In genomic region chr11:26962928-26963667, GRCm38 (mm10) we compare ENCODE assay signal across 8 mouse cellular contexts.
A peak's percentile ranks its signal among the peaks of the same experiment; 100 is the strongest.
DNase-seq lines count a peak whose midpoint lies in the region; ATAC-seq and TF ChIP-seq lines count a peak whose summit lies in the region.

No protein-coding gene starts in this region.

- H3K4me1 ChIP-seq in cortical plate, adult 2 months (ENCODE audit: control insufficient read depth, insufficient read depth, low read length), result peaks cover 5% of the 10 kb centered on the region; the same call in 1 of the 2 replicates
- peaks cover 2% of the 10 kb centered on the region; the same call in 1 of the 2 replicates for H3K4me1 ChIP-seq in hindbrain, embryonic 11.5 days (replicated peaks; ENCODE audit: control insufficient read depth, insufficient read depth, low read length)
- H3K4me1 ChIP-seq in kidney, embryonic 14.5 days (ENCODE audit: control insufficient read depth, insufficient read depth, low read length), result no peaks in the 10 kb centered on the region

- TF ChIP-seq CTCF in cortical plate, adult 2 months (IDR thresholded peaks at IDR 0.05; ENCODE audit: extremely low read depth, insufficient read depth, low read length), result no peak

- WGBS in hindbrain, embryonic 11.5 days, result 55% methylated on average over 8 of the region's 8 CpGs
- WGBS in kidney, embryonic 14.5 days, result 52% methylated on average over 8 of the region's 8 CpGs

- no peak overlapping the region for H3K9ac ChIP-seq in hindbrain, embryonic 11.5 days (ENCODE audit: low read depth, low read length)
- H3K9ac ChIP-seq in kidney, embryonic 14.5 days (ENCODE audit: low read depth, low read length), result no peak overlapping the region

- no peak overlapping the region for H3K4me3 ChIP-seq in cortical plate, adult 2 months (ENCODE audit: insufficient read depth, low read length)
- no peak overlapping the region for H3K4me3 ChIP-seq in hindbrain, embryonic 11.5 days (ENCODE audit: low read depth, low read length)
- no peak overlapping the region for H3K4me3 ChIP-seq in kidney, embryonic 14.5 days (ENCODE audit: low read length)

- DNase-seq in left cerebral cortex, postnatal 10 days (ENCODE audit: extremely low spot score in 1 of 2, low spot score in 2 of 2), result peak; percentile 19 to 21
- no peak for DNase-seq in left cerebral cortex, postnatal 25 days (ENCODE audit: low spot score in 2 of 2)
- DNase-seq in ES-CJ7 (ENCODE audit: low read depth, low spot score), result peak; percentile 28
- DNase-seq in hindbrain, embryonic 11.5 days (ENCODE audit: low spot score), result peak; percentile 22
- no peak for DNase-seq in cerebellum, adult 11 months
- DNase-seq in frontal cortex, adult 2 months (ENCODE audit: extremely low spot score in 1 of 2, low spot score in 1 of 2), result no peak

- no peaks in the 10 kb centered on the region for H3K9me3 ChIP-seq in hindbrain, embryonic 11.5 days (ENCODE audit: control insufficient read depth, low read length)
- H3K9me3 ChIP-seq in kidney, embryonic 14.5 days (ENCODE audit: control insufficient read depth, low read length), result no peaks in the 10 kb centered on the region

- 0 out of 2 replicates have a peak overlapping the region, but pooled peaks have one; percentile 45 for H3K27ac ChIP-seq in cortical plate, adult 2 months (ENCODE audit: insufficient read depth, low read length)
- H3K27ac ChIP-seq in hindbrain, embryonic 11.5 days (ENCODE audit: low read depth, low read length), result no peak overlapping the region
- H3K27ac ChIP-seq in kidney, embryonic 14.5 days (ENCODE audit: low read depth, low read length), result no peak overlapping the region

- H3K27me3 ChIP-seq in hindbrain, embryonic 11.5 days (ENCODE audit: control insufficient read depth, insufficient read depth, low read length), result no peaks in the 10 kb centered on the region
- no peaks in the 10 kb centered on the region for H3K27me3 ChIP-seq in kidney, embryonic 14.5 days (ENCODE audit: control insufficient read depth, insufficient read depth, low read length)

- no peak overlapping the region for H3K4me2 ChIP-seq in hindbrain, embryonic 11.5 days (replicated peaks; ENCODE audit: low read depth, low read length)
- H3K4me2 ChIP-seq in kidney, embryonic 14.5 days (replicated peaks; ENCODE audit: low read depth, low read length), result no peak overlapping the region

- H3K36me3 ChIP-seq in hindbrain, embryonic 11.5 days (ENCODE audit: control insufficient read depth, insufficient read depth, low read length), result no peaks in the 10 kb centered on the region
- H3K36me3 ChIP-seq in kidney, embryonic 14.5 days (ENCODE audit: control insufficient read depth, insufficient read depth, low read length), result no peaks in the 10 kb centered on the region

- no peak for ATAC-seq in hindbrain, embryonic 11.5 days (ENCODE audit: low FRiP score)
- ATAC-seq in kidney, embryonic 14.5 days (ENCODE audit: low FRiP score, low TSS enrichment), result no peak

- intact Hi-C loops in left cerebral cortex, postnatal 10 days (cut with DNase I), result loop anchor here (10.0 kb wide), 1 partner anchor 758 kb away; no protein-coding TSS in a partner anchor
- intact Hi-C loops in left cerebral cortex, postnatal 25 days (cut with DNase I), result loop anchor here (5.0 to 10.0 kb wide), 5 partner anchors 156 to 1108 kb away; no protein-coding TSS in a partner anchor

- TF ChIP-seq POLR2A in cortical plate, adult 2 months (IDR thresholded peaks at IDR 0.05; ENCODE audit: extremely low read depth, insufficient read depth, low read length), result no peak

Comparison
In these comparisons a context has a peak if more than half of its experiments do, and no peak if none do; other contexts are left out.
1. DNase-seq: peak in left cerebral cortex, postnatal 10 days (2 of 2), ES-CJ7 (single experiment) and hindbrain, embryonic 11.5 days (single experiment); none in left cerebral cortex, postnatal 25 days (0 of 2), cerebellum, adult 11 months (single experiment) and frontal cortex, adult 2 months (0 of 2).